Mouse (Mus musculus) right cerebral cortex, postnatal 10 days (tissue): ENCODE data around the gene Agbl5.
"Not testable (repeated sequence)": the region's sequence is repeated elsewhere in the genome, so short reads cannot be mapped to it uniquely, and the experiment has no call there.

Source experiments
- DNase-seq, 2 experiments: peaks; one replicate each; pipeline ENCODE4 v3.0.0; 2021; ENCODE audit warnings: low spot score in 2 of 2

Agbl5 gene

GRCm38 (mm10) chr5:30888337-30889087 lies at the start of gene Agbl5:
Gene Agbl5, plus strand, starts transcription at chr5:30888694.
- DNase-seq: peak; percentile 98

GRCm38 (mm10) chr5:30839731-30840130 lies 48.8 kb upstream of the Agbl5 start:
- no peak for DNase-seq

- no peak for DNase-seq
These were observed 46.6 kb upstream of the Agbl5 start for GRCm38 (mm10) chr5:30841896-30842295.

GRCm38 (mm10) chr5:30849891-30850555 lies 38.5 kb upstream of the Agbl5 start:
- no peak for DNase-seq

GRCm38 (mm10) chr5:30850556-30850925 lies 38.0 kb upstream of the Agbl5 start:
- DNase-seq: no peak

- no peak for DNase-seq
These were observed 35.0 kb upstream of the Agbl5 start for GRCm38 (mm10) chr5:30853522-30853921.

- no peak for DNase-seq
These were observed 32.8 kb upstream of the Agbl5 start for GRCm38 (mm10) chr5:30855674-30856073.

GRCm38 (mm10) chr5:30856124-30856523 lies 32.4 kb upstream of the Agbl5 start:
- DNase-seq: no peak

GRCm38 (mm10) chr5:30863852-30864251 lies 24.6 kb upstream of the Agbl5 start:
- no peak for DNase-seq

- no peak for DNase-seq
These were observed 24.2 kb upstream of the Agbl5 start for GRCm38 (mm10) chr5:30864322-30864721.

- no peak for DNase-seq
These were observed 21.6 kb upstream of the Agbl5 start for GRCm38 (mm10) chr5:30866871-30867270.

GRCm38 (mm10) chr5:30867712-30868111 lies 20.8 kb upstream of the Agbl5 start, which contains the start of gene Tmem214:
Gene Tmem214, plus strand, starts transcription at chr5:30868012.
- no peak for DNase-seq

GRCm38 (mm10) chr5:30868981-30869380 lies 19.5 kb upstream of the Agbl5 start:
- DNase-seq: no peak

GRCm38 (mm10) chr5:30869405-30870130 lies 18.9 kb upstream of the Agbl5 start:
- DNase-seq: peak; percentile 93 to 95

GRCm38 (mm10) chr5:30870131-30870406 lies 18.4 kb upstream of the Agbl5 start:
- DNase-seq: no peak

- no peak for DNase-seq
These were observed 15.9 kb upstream of the Agbl5 start for GRCm38 (mm10) chr5:30872574-30872973.

GRCm38 (mm10) chr5:30874365-30874764 lies 14.1 kb upstream of the Agbl5 start:
- no peak for DNase-seq

- DNase-seq: no peak
These were observed 9.9 kb upstream of the Agbl5 start for GRCm38 (mm10) chr5:30878616-30879015.

- DNase-seq: no peak
These were observed 9.0 kb upstream of the Agbl5 start for GRCm38 (mm10) chr5:30879347-30879943.

GRCm38 (mm10) chr5:30881839-30882238 lies 6.7 kb upstream of the Agbl5 start:
- not testable (repeated sequence) for DNase-seq

- no peak for DNase-seq
These were observed 2.3 kb upstream of the Agbl5 start for GRCm38 (mm10) chr5:30886209-30886608.

GRCm38 (mm10) chr5:30886731-30887130 lies 1.8 kb upstream of the Agbl5 start:
- no peak for DNase-seq
